Mouse (Mus musculus): ENCODE measurements around the gene Hbs1l.

DNA sequence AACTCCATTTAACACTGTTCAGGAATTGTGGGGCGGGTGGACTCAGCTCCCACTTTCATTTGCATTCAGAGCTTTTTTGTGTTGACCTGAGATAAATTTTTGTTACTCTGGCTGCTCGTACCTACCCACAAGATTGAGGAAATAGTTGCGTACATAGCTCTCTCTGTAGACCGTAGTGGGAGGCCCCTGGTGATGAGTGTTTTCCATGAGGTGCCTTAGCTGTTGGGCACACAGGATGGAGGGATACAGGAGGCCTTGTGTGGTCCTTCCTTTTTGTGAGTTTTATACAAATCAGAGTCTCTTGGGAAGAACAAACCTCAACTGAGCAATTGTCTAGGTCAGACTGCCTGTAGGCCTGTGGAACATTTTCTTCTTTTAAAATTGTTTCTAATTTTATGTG is 109.0 kb downstream of the Hbs1l start:
- TF ChIP-seq CTCF (IDR thresholded peaks at IDR 0.05; ENCODE audit: low read depth) (no peak), EP300 (optimal IDR thresholded peaks at IDR 0.05) (no peak)
